Mouse (Mus musculus): Measurements from ENCODE around the gene Sgsm1. TPM values are rescaled to one million over a fixed set of nuclear protein-coding genes. Genes with fewer than 3 reads are reported as not detected.

Sgsm1 gene
- polyA plus RNA-seq, 1 experiment from 2014 or later, result 15.1 TPM

DNA sequence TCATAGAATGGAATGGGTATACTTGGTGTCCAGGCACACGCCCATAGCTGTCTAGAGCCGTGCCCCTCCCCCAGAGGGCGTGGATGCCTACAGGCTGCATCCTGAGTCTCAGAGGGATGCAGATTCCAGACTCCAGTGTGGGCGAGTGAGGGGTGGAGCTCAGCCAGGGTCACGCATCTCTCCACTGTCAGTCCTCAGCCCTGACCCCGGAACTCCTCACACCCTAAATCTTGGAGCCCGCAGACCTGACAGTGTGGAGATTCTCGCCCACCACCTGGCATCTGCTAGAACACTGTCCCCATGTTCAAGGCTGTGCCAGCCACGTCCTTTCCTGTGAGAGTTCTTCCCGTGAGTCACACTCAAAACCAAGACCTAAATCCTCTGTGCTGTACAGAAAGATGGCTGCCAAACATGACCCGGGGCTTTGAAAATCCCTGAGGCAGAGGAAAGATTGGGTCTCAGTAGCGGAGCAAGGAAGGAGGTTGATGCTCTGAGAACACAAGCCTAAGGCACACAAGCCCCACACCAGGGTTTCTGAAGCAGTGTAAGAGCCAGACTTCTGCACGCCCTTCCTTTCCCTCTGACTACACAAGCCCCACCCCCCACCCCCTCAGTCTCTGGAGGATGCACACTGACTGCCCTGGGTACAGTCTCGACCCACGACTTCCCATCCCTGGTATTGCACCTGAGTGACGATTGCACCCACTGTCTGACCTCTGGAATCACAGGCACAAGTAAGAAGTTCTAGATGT is 34.2 kb upstream of the Sgsm1 start:
- Histone ChIP-seq H3K4me3 (no peak overlapping the region), H3K27me3 (replicated peaks; ENCODE audit: low read depth, poor library complexity, severe bottlenecking) (peaks cover 92% of the 10 kb centered on the region), H3K9me3 (no peaks in the 10 kb centered on the region), H3K27ac (replicated peaks) (no peak overlapping the region), H3K4me1 (peaks cover 39% of the 10 kb centered on the region), H3K36me3 (replicated peaks) (no peaks in the 10 kb centered on the region)
- WGBS, result 30% methylated on average over 16 of the region's 16 CpGs
- no peak for DNase-seq (ENCODE audit: low spot score)

GRCm38 (mm10) chr5:113336281-113336680 is 25.7 kb upstream of the Sgsm1 start:
- Histone ChIP-seq H3K9me3 (peaks cover 3% of the 10 kb centered on the region), H3K36me3 (replicated peaks) (no peaks in the 10 kb centered on the region), H3K4me3 (peak overlapping the region; percentile 50), H3K27ac (replicated peaks) (no peak overlapping the region), H3K4me1 (peaks cover 21% of the 10 kb centered on the region), H3K27me3 (replicated peaks; ENCODE audit: low read depth, poor library complexity, severe bottlenecking) (peaks cover 91% of the 10 kb centered on the region)
- 34% methylated on average over 9 of the region's 9 CpGs for WGBS
- no peak for DNase-seq (ENCODE audit: low spot score)

GRCm38 (mm10) chr5:113335732-113336131 is 25.1 kb upstream of the Sgsm1 start:
- H3K9me3 ChIP-seq, result peaks cover 3% of the 10 kb centered on the region
- peak overlapping the region; percentile 50 for H3K4me3 ChIP-seq
- 1% methylated on average over 17 of the region's 17 CpGs for WGBS
- peaks cover 21% of the 10 kb centered on the region for H3K4me1 ChIP-seq
- peaks cover 88% of the 10 kb centered on the region for H3K27me3 ChIP-seq (replicated peaks; ENCODE audit: low read depth, poor library complexity, severe bottlenecking)
- H3K27ac ChIP-seq (replicated peaks), result peak overlapping the region; percentile 12; the same call in 1 of the 2 replicates
- H3K36me3 ChIP-seq (replicated peaks), result no peaks in the 10 kb centered on the region
- DNase-seq (ENCODE audit: low spot score), result peak; percentile 57

DNA sequence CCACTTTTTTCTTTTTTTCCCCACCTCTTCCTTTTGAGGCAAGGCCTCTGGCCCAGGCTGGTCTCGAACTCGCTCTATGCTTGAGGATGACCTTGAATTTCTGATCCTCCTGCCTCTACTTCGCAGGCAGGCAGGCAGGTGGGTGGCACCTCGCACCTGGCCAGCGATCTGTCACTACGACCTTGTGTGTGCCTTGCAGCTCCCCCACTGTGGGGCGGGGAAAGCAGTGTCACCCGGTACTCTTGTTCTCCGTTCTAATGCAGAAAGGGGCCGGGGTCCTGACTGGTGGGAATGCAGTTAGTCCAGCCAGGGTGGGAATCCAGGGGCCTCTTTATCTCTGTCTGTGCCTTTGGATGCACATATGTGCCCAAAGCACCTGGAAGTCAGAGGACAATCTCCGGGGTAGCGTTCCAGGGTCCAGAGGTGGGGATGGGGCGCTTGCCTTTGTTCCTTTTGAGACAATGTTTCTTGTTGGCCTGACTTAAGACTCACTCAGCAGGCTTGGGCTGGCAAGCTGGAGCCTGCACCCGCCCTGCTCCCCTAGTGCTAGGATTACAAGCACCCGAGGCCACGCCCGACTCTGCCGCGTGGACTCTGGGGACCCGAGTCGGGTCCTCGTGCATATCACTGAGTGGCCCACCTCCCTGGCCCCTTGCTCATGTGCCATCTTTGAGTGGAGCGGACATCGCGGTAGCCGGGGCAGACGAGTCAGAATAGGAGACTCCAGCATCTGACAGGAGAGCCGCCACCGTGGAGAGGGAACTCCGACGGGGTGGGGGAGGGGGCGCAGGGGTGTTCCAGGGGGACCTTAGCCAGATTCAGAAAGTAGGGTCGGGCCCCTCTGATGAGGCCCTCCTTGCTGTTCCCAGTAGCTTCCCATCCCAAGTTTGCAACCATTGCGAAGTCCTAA is 24.3 kb upstream of the Sgsm1 start:
- H3K27ac ChIP-seq (replicated peaks), result 0 out of 2 replicates have a peak overlapping the region, but pooled peaks have one; percentile 12
- peak overlapping the region; percentile 50 for H3K4me3 ChIP-seq
- H3K36me3 ChIP-seq (replicated peaks), result no peaks in the 10 kb centered on the region
- peak; percentile 54 for DNase-seq (ENCODE audit: low spot score)
- peaks cover 21% of the 10 kb centered on the region for H3K4me1 ChIP-seq
- peaks cover 86% of the 10 kb centered on the region for H3K27me3 ChIP-seq (replicated peaks; ENCODE audit: low read depth, poor library complexity, severe bottlenecking)
- peaks cover 3% of the 10 kb centered on the region for H3K9me3 ChIP-seq
- 6% methylated on average over 34 of the region's 34 CpGs for WGBS

GRCm38 (mm10) chr5:113332899-113333298 is 22.3 kb upstream of the Sgsm1 start:
- peaks cover 16% of the 10 kb centered on the region for H3K9me3 ChIP-seq
- H3K27me3 ChIP-seq (replicated peaks; ENCODE audit: low read depth, poor library complexity, severe bottlenecking), result peaks cover 66% of the 10 kb centered on the region
- H3K4me3 ChIP-seq, result no peak overlapping the region
- H3K36me3 ChIP-seq (replicated peaks), result no peaks in the 10 kb centered on the region
- 61% methylated on average over 4 of the region's 4 CpGs for WGBS
- H3K4me1 ChIP-seq, result peaks cover 21% of the 10 kb centered on the region
- DNase-seq (ENCODE audit: low spot score), result no peak
- no peak overlapping the region for H3K27ac ChIP-seq (replicated peaks)

DNA sequence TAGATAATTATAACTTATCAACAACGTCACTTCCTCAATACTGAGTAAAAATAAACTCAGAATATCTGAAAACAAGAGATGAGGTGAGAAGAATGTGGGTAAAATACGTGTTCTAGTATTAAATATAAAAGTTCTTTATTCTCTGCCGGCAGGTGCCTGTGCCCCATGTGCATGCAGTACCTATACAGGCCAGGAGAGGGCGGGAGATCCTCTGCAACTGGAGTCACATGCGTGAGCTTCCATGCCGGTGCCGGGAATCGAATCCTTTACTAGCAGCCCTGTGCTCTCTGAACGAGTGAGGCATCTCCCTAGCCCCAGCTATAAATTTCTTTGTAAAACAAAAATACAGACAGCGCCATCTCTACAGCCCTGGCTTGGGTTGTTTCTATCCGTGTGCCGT is 21.7 kb upstream of the Sgsm1 start:
- WGBS, result 40% methylated on average over 12 of the region's 12 CpGs
- Histone ChIP-seq H3K36me3 (replicated peaks) (no peaks in the 10 kb centered on the region), H3K4me1 (peaks cover 21% of the 10 kb centered on the region), H3K4me3 (no peak overlapping the region), H3K9me3 (peaks cover 21% of the 10 kb centered on the region), H3K27ac (replicated peaks) (no peak overlapping the region), H3K27me3 (replicated peaks; ENCODE audit: low read depth, poor library complexity, severe bottlenecking) (peaks cover 59% of the 10 kb centered on the region)
- peak; percentile 64 for DNase-seq (ENCODE audit: low spot score)

GRCm38 (mm10) chr5:113330202-113330601 is 19.6 kb upstream of the Sgsm1 start:
- peaks cover 25% of the 10 kb centered on the region for H3K9me3 ChIP-seq
- no peak for DNase-seq (ENCODE audit: low spot score)
- 81% methylated on average over 3 of the region's 3 CpGs for WGBS
- H3K27ac ChIP-seq (replicated peaks), result no peak overlapping the region
- H3K4me1 ChIP-seq, result peaks cover 7% of the 10 kb centered on the region
- H3K36me3 ChIP-seq (replicated peaks), result no peaks in the 10 kb centered on the region
- no peak overlapping the region for H3K4me3 ChIP-seq
- H3K27me3 ChIP-seq (replicated peaks; ENCODE audit: low read depth, poor library complexity, severe bottlenecking), result peaks cover 51% of the 10 kb centered on the region

DNA sequence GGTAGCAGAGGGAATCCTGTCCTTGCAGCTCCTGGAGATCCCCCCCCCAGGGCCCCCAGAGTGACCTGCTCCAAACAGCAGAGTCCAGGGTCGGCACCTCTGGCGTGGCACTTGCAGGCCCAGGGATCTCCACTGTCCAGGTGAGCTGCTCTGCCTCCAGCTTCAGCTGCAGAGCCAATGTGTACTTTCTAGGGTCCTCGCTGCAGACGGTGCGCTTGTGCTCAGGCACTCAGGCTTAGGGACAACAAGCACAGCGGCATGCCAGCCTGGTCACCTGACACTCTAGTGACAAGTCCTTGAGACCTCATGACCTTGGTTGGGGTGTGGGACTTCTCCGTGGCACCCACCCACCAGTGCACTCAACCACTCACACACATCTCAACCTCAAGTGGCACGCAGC is 18.9 kb upstream of the Sgsm1 start:
- peaks cover 51% of the 10 kb centered on the region for H3K27me3 ChIP-seq (replicated peaks; ENCODE audit: low read depth, poor library complexity, severe bottlenecking)
- H3K36me3 ChIP-seq (replicated peaks), result no peaks in the 10 kb centered on the region
- H3K4me1 ChIP-seq, result peaks cover 1% of the 10 kb centered on the region
- H3K9me3 ChIP-seq, result peaks cover 25% of the 10 kb centered on the region
- 89% methylated on average over 8 of the region's 8 CpGs for WGBS
- H3K27ac ChIP-seq (replicated peaks), result no peak overlapping the region
- no peak overlapping the region for H3K4me3 ChIP-seq
- DNase-seq (ENCODE audit: low spot score), result no peak

DNA sequence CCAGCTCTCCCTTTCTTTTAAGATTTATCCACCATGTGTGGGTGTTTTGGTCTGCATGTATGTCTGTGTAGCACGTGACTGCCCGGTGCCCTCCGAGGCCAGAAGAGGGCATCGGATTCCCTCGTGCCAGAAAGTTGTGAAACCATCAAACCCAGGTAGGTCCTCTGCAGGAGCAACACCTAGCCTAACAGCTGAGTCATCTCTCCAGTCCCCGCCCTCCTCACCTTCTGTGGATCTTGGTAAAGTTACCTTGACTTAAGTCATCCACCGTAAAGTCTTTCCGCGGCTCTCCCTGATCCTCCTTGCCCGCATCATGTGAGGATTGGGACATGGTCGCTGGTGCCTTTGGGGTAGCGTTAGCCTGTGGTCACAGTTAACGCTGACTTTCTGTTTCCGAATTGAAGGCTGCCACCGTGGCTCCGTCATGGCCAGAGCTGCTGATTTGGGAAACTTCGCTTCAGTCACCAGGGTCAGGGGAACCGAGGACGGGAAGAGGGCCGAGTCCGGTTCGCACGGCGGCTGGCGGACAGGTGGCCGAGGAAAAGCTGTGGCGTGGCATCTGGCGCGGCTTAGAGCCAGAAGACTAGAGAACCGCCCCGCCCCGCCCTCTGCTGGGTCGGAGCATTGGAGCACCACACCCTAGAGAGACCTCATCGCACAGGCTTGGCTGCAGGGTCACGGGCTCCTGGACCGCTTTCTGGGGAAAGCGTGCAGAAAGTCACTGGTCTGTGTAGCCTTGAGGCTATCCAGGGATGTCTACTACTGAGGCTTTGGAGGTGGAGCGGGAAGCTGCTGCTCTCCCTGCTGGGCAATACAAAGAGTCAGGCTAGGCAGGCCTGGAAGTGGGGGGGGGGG is 13.4 kb upstream of the Sgsm1 start:
- H3K27ac ChIP-seq (replicated peaks), result 0 out of 2 replicates have a peak overlapping the region, but pooled peaks have one; percentile 14

GRCm38 (mm10) chr5:113313998-113314397 is 3.4 kb upstream of the Sgsm1 start:
- H3K4me3 ChIP-seq, result peak overlapping the region; percentile 28
- peaks cover 62% of the 10 kb centered on the region for H3K27me3 ChIP-seq (replicated peaks; ENCODE audit: low read depth, poor library complexity, severe bottlenecking)
- DNase-seq (ENCODE audit: low spot score), result peak; percentile 85
- no peak overlapping the region for H3K27ac ChIP-seq (replicated peaks)
- 1% methylated on average over 24 of the region's 24 CpGs for WGBS
- peaks cover 23% of the 10 kb centered on the region for H3K4me1 ChIP-seq
- H3K9me3 ChIP-seq, result no peaks in the 10 kb centered on the region
- H3K36me3 ChIP-seq (replicated peaks), result no peaks in the 10 kb centered on the region

More for the DNA sequence above, 13.4 kb upstream of the Sgsm1 start:
- H3K4me3 ChIP-seq, result peak overlapping the region; percentile 52
- peaks cover 31% of the 10 kb centered on the region for H3K4me1 ChIP-seq
- 5% methylated on average over 38 of the region's 38 CpGs for WGBS
- DNase-seq (ENCODE audit: low spot score), result peak; percentile 57
- H3K27me3 ChIP-seq (replicated peaks; ENCODE audit: low read depth, poor library complexity, severe bottlenecking), result peaks cover 52% of the 10 kb centered on the region
- peaks cover 17% of the 10 kb centered on the region; the same call in 1 of the 2 replicates for H3K9me3 ChIP-seq
- no peaks in the 10 kb centered on the region for H3K36me3 ChIP-seq (replicated peaks)

DNA sequence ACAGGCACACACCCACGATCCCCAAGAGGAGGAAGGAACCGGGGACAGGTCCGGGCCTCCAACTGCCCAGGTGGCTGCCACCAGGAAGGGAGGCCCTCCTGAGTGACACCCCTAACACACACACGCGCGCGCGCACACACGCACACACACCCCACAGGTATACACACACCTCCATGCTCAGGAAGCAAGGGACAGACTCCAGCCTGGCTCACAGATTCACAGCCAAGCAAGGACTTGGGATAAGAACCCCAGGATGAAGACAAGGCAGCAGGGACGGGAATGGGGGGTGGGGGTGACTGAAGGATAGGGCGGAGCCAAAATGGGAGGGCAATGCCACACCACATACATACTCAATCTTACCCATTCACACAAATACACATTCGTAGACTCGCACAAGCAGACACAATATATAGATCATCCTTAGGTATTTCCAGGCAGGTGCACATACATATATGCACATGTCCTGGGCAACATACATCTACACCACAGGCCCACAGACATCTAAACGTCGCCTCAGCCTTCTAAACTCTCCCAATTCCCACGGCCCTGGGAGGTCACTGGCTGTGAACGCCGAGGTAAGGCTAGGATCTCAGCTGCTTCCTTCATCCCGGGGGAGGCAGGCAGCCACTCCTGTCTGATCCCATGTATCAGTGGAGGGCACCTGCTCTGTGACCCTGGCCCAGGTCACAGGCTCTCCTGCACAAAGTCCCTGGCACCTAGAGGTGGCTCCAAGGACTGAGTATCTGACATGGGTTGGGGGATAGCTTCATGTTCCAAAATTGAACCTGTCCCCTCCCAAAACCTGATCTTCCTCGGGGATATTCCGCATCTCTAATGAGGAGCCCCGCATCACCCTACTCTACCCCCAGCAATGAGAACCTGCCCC is 852 bp downstream of the Sgsm1 start:
- Histone ChIP-seq H3K4me3 (peak overlapping the region; percentile 80), H3K36me3 (replicated peaks) (no peaks in the 10 kb centered on the region), H3K27ac (replicated peaks) (peak overlapping the region; percentile 81; the same call in 1 of the 2 replicates), H3K27me3 (replicated peaks; ENCODE audit: low read depth, poor library complexity, severe bottlenecking) (peaks cover 67% of the 10 kb centered on the region), H3K9me3 (no peaks in the 10 kb centered on the region), H3K4me1 (peaks cover 49% of the 10 kb centered on the region)
- WGBS, result 63% methylated on average over 22 of the region's 22 CpGs
- DNase-seq (ENCODE audit: low spot score), result no peak

All from embryonic facial prominence, embryonic 10.5 days (tissue).